Mouse (Mus musculus): ENCODE measurements at regions not wholly inside any gene's neighbourhood (a gene's known extent, or its start where the extent isn't known, plus 50 kb on each side); places are given as distances from the start of the nearest gene placed in this dataset.

DNA sequence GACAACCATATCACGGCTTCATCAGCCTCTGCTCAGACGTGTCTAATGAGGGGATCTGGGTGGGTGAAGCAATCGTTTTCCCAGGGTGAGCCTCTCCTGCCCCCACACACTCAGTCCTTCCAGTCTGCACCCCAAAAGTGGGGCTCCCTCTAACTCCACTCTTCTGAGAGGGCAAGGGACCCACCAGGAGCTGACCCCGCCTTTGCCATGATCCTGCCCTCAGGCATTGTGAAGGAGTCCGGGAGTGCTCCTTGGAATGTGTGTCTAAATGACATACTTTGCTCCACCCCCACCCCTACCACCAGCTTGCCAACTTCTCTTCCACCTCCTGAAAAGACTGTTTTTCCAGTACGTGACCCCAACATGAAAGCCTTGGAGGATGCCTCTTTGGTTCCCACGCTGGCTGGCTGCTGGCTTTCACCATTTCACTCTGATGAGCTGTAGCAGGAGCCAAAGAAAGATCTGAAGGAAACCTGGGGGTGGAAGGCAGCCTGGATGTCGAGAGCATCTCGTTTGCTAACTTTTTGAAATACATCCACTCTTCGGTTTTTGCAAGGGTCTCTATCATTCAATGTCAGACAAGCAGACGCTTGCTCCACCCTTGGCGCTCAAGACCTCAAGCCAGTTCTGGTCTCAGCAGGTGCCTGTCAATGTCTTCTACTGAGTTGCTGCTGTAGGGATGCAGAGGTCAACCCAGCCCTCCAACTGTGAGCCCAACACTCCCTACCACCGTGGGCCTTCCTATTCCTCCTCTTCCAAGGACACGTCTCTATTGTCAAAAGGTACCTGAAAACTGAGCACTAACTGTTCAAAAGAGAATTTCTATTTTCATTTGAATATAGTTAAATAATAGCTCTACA is 128.8 kb upstream of the Hdac4 start:
- Histone ChIP-seq H3K4me1 (ENCODE audit: control insufficient read depth in 1 of 2, insufficient read depth in 2 of 2, low read length in 2 of 2) (no peaks in the 10 kb centered on the region), H3K79me2 (ENCODE audit: control insufficient read depth, insufficient read depth, low read length, poor library complexity) (no peaks in the 10 kb centered on the region), H3K27ac (ENCODE audit: control insufficient read depth, low read depth, low read length) (no peak overlapping the region), H3K9me3 (replicated peaks; ENCODE audit: insufficient read depth, low read length) (no peaks in the 10 kb centered on the region), H3K36me3 (ENCODE audit: control insufficient read depth in 1 of 2, insufficient read depth in 2 of 2, low read length in 2 of 2) (no peaks in the 10 kb centered on the region), H3K27me3 (ENCODE audit: control insufficient read depth in 1 of 2, insufficient read depth in 2 of 2, low read length in 2 of 2) (no peaks in the 10 kb centered on the region), H3K9ac (ENCODE audit: control insufficient read depth, low read depth, low read length, poor library complexity, severe bottlenecking) (no peak overlapping the region), H3K4me3 (ENCODE audit: control insufficient read depth in 1 of 2, insufficient read depth in 1 of 2, low read depth in 2 of 2, low read length in 2 of 2) (no peak overlapping the region)
- no peak for TF ChIP-seq CTCF (IDR thresholded peaks at IDR 0.05 in 2 of 3, conservative IDR thresholded peaks at IDR 0.05 in 1 of 3; ENCODE audit: control insufficient read depth in 1 of 3, insufficient read depth in 1 of 3, low read depth in 2 of 3, low read length in 3 of 3, poor library complexity in 1 of 3, severe bottlenecking in 1 of 3)
- no peak for TF ChIP-seq HCFC1 (IDR thresholded peaks at IDR 0.05; ENCODE audit: low read depth, low read length)
- no peak for TF ChIP-seq MXI1 (IDR thresholded peaks at IDR 0.05; ENCODE audit: low read depth, low read length)
- no peak for TF ChIP-seq ZKSCAN1 (IDR thresholded peaks at IDR 0.05; ENCODE audit: low read depth, low read length)
- no peak for TF ChIP-seq UBTF (IDR thresholded peaks at IDR 0.05; ENCODE audit: borderline replicate concordance, insufficient read depth, low read depth, low read length)
- no peak for TF ChIP-seq TAL1 (IDR thresholded peaks at IDR 0.05; ENCODE audit: low read length)
- TF ChIP-seq E2F4 (IDR thresholded peaks at IDR 0.05; ENCODE audit: borderline replicate concordance, low read depth, low read length), result no peak
- no peak for TF ChIP-seq RCOR1 (IDR thresholded peaks at IDR 0.05; ENCODE audit: low read depth, low read length)
- no peak for TF ChIP-seq JUND (IDR thresholded peaks at IDR 0.05; ENCODE audit: low read depth, low read length)
- TF ChIP-seq MAX (IDR thresholded peaks at IDR 0.05; ENCODE audit: low read length), result no peak
- no peak for TF ChIP-seq SIN3A (IDR thresholded peaks at IDR 0.05; ENCODE audit: low read length)
- TF ChIP-seq CHD2 (IDR thresholded peaks at IDR 0.05; ENCODE audit: low read length), result no peak
- TF ChIP-seq CHD1 (IDR thresholded peaks at IDR 0.05; ENCODE audit: low read depth, low read length), result no peak
- no peak for TF ChIP-seq MYB (IDR thresholded peaks at IDR 0.05; ENCODE audit: low read depth, low read length)
- no peak for TF ChIP-seq ETS1 (IDR thresholded peaks at IDR 0.05; ENCODE audit: low read depth, low read length)
- no peak for TF ChIP-seq POLR2AphosphoS2 (IDR thresholded peaks at IDR 0.05; ENCODE audit: low read length)
- TF ChIP-seq BHLHE40 (IDR thresholded peaks at IDR 0.05; ENCODE audit: borderline replicate concordance, low read depth, low read length), result no peak
- no peak for TF ChIP-seq GATA1 (IDR thresholded peaks at IDR 0.05; ENCODE audit: low read depth, low read length)
- no peak for TF ChIP-seq ZNF384 (IDR thresholded peaks at IDR 0.05; ENCODE audit: low read depth, low read length)
- TF ChIP-seq USF2 (IDR thresholded peaks at IDR 0.05; ENCODE audit: borderline replicate concordance in 1 of 2, insufficient read depth in 1 of 2, low read depth in 1 of 2, low read length in 2 of 2), result no peak
- no peak for DNase-seq (ENCODE audit: low read depth, low spot score)

DNA sequence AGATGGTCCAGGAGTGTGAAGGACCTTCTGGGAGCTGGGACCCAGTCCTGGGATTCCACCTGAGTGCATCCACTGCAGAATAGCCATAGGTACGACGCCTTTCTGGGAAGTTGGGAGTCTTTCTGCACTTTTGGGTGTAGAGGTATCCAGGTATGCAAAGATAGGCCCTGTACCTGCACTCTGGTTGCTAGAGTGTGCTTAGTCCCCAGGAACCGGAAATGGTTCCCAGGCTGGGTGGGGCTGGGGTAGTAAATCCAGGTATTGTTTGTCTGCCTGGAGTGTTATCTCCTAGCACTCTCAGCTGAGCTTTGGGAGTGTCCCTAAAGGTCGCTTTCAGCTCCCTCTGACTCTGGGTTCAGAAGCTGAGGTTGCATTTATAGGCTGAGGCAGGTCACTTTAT is 121.6 kb upstream of the Hdac4 start:
- no peak for DNase-seq (ENCODE audit: low read depth, low spot score)
- Histone ChIP-seq H3K79me2 (ENCODE audit: control insufficient read depth, insufficient read depth, low read length, poor library complexity) (no peaks in the 10 kb centered on the region), H3K27me3 (ENCODE audit: control insufficient read depth in 1 of 2, insufficient read depth in 2 of 2, low read length in 2 of 2) (no peaks in the 10 kb centered on the region), H3K27ac (ENCODE audit: control insufficient read depth, low read depth, low read length) (no peak overlapping the region), H3K4me1 (ENCODE audit: control insufficient read depth in 1 of 2, insufficient read depth in 2 of 2, low read length in 2 of 2) (no peaks in the 10 kb centered on the region), H3K4me3 (ENCODE audit: control insufficient read depth in 1 of 2, insufficient read depth in 1 of 2, low read depth in 2 of 2, low read length in 2 of 2) (no peak overlapping the region), H3K9me3 (replicated peaks; ENCODE audit: insufficient read depth, low read length) (no peaks in the 10 kb centered on the region), H3K36me3 (ENCODE audit: control insufficient read depth in 1 of 2, insufficient read depth in 2 of 2, low read length in 2 of 2) (no peaks in the 10 kb centered on the region), H3K9ac (ENCODE audit: control insufficient read depth, low read depth, low read length, poor library complexity, severe bottlenecking) (no peak overlapping the region)
- TF ChIP-seq BHLHE40 (IDR thresholded peaks at IDR 0.05; ENCODE audit: borderline replicate concordance, low read depth, low read length), result no peak
- TF ChIP-seq EP300 (IDR thresholded peaks at IDR 0.05; ENCODE audit: low read depth in 1 of 2, low read length in 2 of 2), result no peak
- no peak for TF ChIP-seq JUND (IDR thresholded peaks at IDR 0.05; ENCODE audit: low read depth, low read length)
- TF ChIP-seq USF2 (IDR thresholded peaks at IDR 0.05; ENCODE audit: borderline replicate concordance in 1 of 2, insufficient read depth in 1 of 2, low read depth in 1 of 2, low read length in 2 of 2), result no peak
- TF ChIP-seq MAX (IDR thresholded peaks at IDR 0.05; ENCODE audit: low read length), result no peak
- TF ChIP-seq POLR2AphosphoS2 (IDR thresholded peaks at IDR 0.05; ENCODE audit: low read length), result no peak
- TF ChIP-seq MAZ (IDR thresholded peaks at IDR 0.05; ENCODE audit: low read depth, low read length), result no peak
- no peak for TF ChIP-seq POLR2A (IDR thresholded peaks at IDR 0.05; ENCODE audit: control insufficient read depth in 1 of 2, insufficient read depth in 1 of 2, low read depth in 1 of 2, low read length in 2 of 2, poor library complexity in 1 of 2)
- TF ChIP-seq TCF12 (IDR thresholded peaks at IDR 0.05; ENCODE audit: low read depth, low read length), result no peak
- no peak for TF ChIP-seq KAT2A (conservative IDR thresholded peaks at IDR 0.05; ENCODE audit: low read depth, low read length)
- no peak for TF ChIP-seq ZMIZ1 (IDR thresholded peaks at IDR 0.05; ENCODE audit: low read depth, low read length)
- no peak for TF ChIP-seq GABPA (IDR thresholded peaks at IDR 0.05; ENCODE audit: low read depth, low read length)
- no peak for TF ChIP-seq SIN3A (IDR thresholded peaks at IDR 0.05; ENCODE audit: low read length)
